Mouse (Mus musculus): ENCODE data around the gene Timm10b. TPM values are rescaled to one million over a fixed set of nuclear protein-coding genes. Genes with fewer than 3 reads are reported as not detected.

Timm10b gene
- total and polyA plus RNA-seq, 2 experiments, result 42.2 to 51.4 TPM

GRCm38 (mm10) chr7:105625397-105625796, 14.5 kb upstream of the Timm10b start:
- 90% methylated on average over 6 of the region's 6 CpGs for WGBS
- Histone ChIP-seq H3K36me3 (ENCODE audit: control insufficient read depth, insufficient read depth, low read length) (peaks cover 16% of the 10 kb centered on the region), H3K79me2 (ENCODE audit: control insufficient read depth, insufficient read depth, low read length) (0 out of 2 replicates have a peak, but pooled peaks cover 3% of the 10 kb centered on the region), H3K27me3 (ENCODE audit: control insufficient read depth, insufficient read depth, low read length) (no peaks in the 10 kb centered on the region), H3K4me1 (ENCODE audit: control insufficient read depth, insufficient read depth, low read length) (peaks cover 2% of the 10 kb centered on the region; the same call in 1 of the 2 replicates), H3K27ac (replicated peaks; ENCODE audit: insufficient read depth, low read depth, low read length) (no peak overlapping the region), H3K4me3 (ENCODE audit: insufficient read depth, low read depth, low read length) (no peak overlapping the region), H3K9ac (ENCODE audit: low read depth, low read length) (no peak overlapping the region)
- TF ChIP-seq POLR2A (IDR thresholded peaks at IDR 0.05; ENCODE audit: extremely low read depth, insufficient read depth, low read length) (no peak), CTCF (IDR thresholded peaks at IDR 0.05; ENCODE audit: low read depth, low read length) (no peak)
- DNase-seq (ENCODE audit: extremely low read depth, low read depth, low spot score), result no peak

- Histone ChIP-seq H3K27me3 (ENCODE audit: control insufficient read depth, insufficient read depth, low read length) (no peaks in the 10 kb centered on the region), H3K36me3 (ENCODE audit: control insufficient read depth, insufficient read depth, low read length) (peaks cover 9% of the 10 kb centered on the region), H3K9ac (ENCODE audit: low read depth, low read length) (no peak overlapping the region), H3K4me1 (ENCODE audit: control insufficient read depth, insufficient read depth, low read length) (peaks cover 5% of the 10 kb centered on the region; the same call in 1 of the 2 replicates), H3K27ac (replicated peaks; ENCODE audit: insufficient read depth, low read depth, low read length) (no peak overlapping the region), H3K4me3 (ENCODE audit: insufficient read depth, low read depth, low read length) (no peak overlapping the region), H3K79me2 (ENCODE audit: control insufficient read depth, insufficient read depth, low read length) (peaks cover 7% of the 10 kb centered on the region; the same call in 1 of the 2 replicates)
- no peak for TF ChIP-seq POLR2A (IDR thresholded peaks at IDR 0.05; ENCODE audit: extremely low read depth, insufficient read depth, low read length)
- no peak for TF ChIP-seq CTCF (IDR thresholded peaks at IDR 0.05; ENCODE audit: low read depth, low read length)
- 32% methylated on average over 3 of the region's 3 CpGs for WGBS
- peak; percentile 29 for DNase-seq (ENCODE audit: extremely low read depth, low read depth, low spot score)
Measured at GRCm38 (mm10) chr7:105628633-105629032, 11.2 kb upstream of the Timm10b start.

- peaks cover 7% of the 10 kb centered on the region; the same call in 1 of the 2 replicates for H3K79me2 ChIP-seq (ENCODE audit: control insufficient read depth, insufficient read depth, low read length)
- TF ChIP-seq CTCF (IDR thresholded peaks at IDR 0.05; ENCODE audit: low read depth, low read length) (no peak), POLR2A (IDR thresholded peaks at IDR 0.05; ENCODE audit: extremely low read depth, insufficient read depth, low read length) (no peak)
- peak overlapping the region; percentile 3; the same call in 1 of the 2 replicates for H3K9ac ChIP-seq (ENCODE audit: low read depth, low read length)
- H3K4me3 ChIP-seq (ENCODE audit: insufficient read depth, low read depth, low read length), result peak overlapping the region; percentile 12; the same call in 1 of the 2 replicates
- DNase-seq (ENCODE audit: extremely low read depth, low read depth, low spot score), result no peak
- H3K27ac ChIP-seq (replicated peaks; ENCODE audit: insufficient read depth, low read depth, low read length), result no peak overlapping the region
- 39% methylated on average over 4 of the region's 4 CpGs for WGBS
- peaks cover 8% of the 10 kb centered on the region; the same call in 1 of the 2 replicates for H3K4me1 ChIP-seq (ENCODE audit: control insufficient read depth, insufficient read depth, low read length)
- H3K27me3 ChIP-seq (ENCODE audit: control insufficient read depth, insufficient read depth, low read length), result no peaks in the 10 kb centered on the region
- H3K36me3 ChIP-seq (ENCODE audit: control insufficient read depth, insufficient read depth, low read length), result peaks cover 2% of the 10 kb centered on the region; the same call in 1 of the 2 replicates
Measured at GRCm38 (mm10) chr7:105632551-105632972, 7.3 kb upstream of the Timm10b start.

GRCm38 (mm10) chr7:105633127-105633800, 6.6 kb upstream of the Timm10b start, which contains the start of gene Trim3:
Gene Trim3, minus strand, starts transcription at chr7:105633571.
- H3K4me1 ChIP-seq (ENCODE audit: control insufficient read depth, insufficient read depth, low read length), result peaks cover 8% of the 10 kb centered on the region; the same call in 1 of the 2 replicates
- WGBS, result under 1% methylated on average over 65 of the region's 71 CpGs
- peaks cover 3% of the 10 kb centered on the region; the same call in 1 of the 2 replicates for H3K79me2 ChIP-seq (ENCODE audit: control insufficient read depth, insufficient read depth, low read length)
- peaks cover 2% of the 10 kb centered on the region; the same call in 1 of the 2 replicates for H3K36me3 ChIP-seq (ENCODE audit: control insufficient read depth, insufficient read depth, low read length)
- H3K27ac ChIP-seq (replicated peaks; ENCODE audit: insufficient read depth, low read depth, low read length), result peak within 1 kb of the TSS; percentile 64
- TF ChIP-seq CTCF (IDR thresholded peaks at IDR 0.05; ENCODE audit: low read depth, low read length), result no peak
- TF ChIP-seq POLR2A (IDR thresholded peaks at IDR 0.05; ENCODE audit: extremely low read depth, insufficient read depth, low read length), result 0 out of 2 replicates have a peak, but pooled peaks have one; percentile 36
- no peaks in the 10 kb centered on the region for H3K27me3 ChIP-seq (ENCODE audit: control insufficient read depth, insufficient read depth, low read length)
- H3K4me3 ChIP-seq (ENCODE audit: insufficient read depth, low read depth, low read length), result peak within 1 kb of the TSS; percentile 86
- peak; percentile 78 for DNase-seq (ENCODE audit: extremely low read depth, low read depth, low spot score)
- H3K9ac ChIP-seq (ENCODE audit: low read depth, low read length), result peak within 1 kb of the TSS; percentile 91

GRCm38 (mm10) chr7:105633801-105634135, 6.1 kb upstream of the Timm10b start:
- H3K27ac ChIP-seq (replicated peaks; ENCODE audit: insufficient read depth, low read depth, low read length), result peak overlapping the region; percentile 64

More at GRCm38 (mm10) chr7:105633801-105634135, 6.1 kb upstream of the Timm10b start:
- DNase-seq (ENCODE audit: extremely low read depth, low read depth, low spot score), result no peak
- peak overlapping the region; percentile 82 for H3K9ac ChIP-seq (ENCODE audit: low read depth, low read length)
- peak overlapping the region; percentile 50 for H3K4me3 ChIP-seq (ENCODE audit: insufficient read depth, low read depth, low read length)
- H3K27me3 ChIP-seq (ENCODE audit: control insufficient read depth, insufficient read depth, low read length), result no peaks in the 10 kb centered on the region
- peaks cover 8% of the 10 kb centered on the region; the same call in 1 of the 2 replicates for H3K4me1 ChIP-seq (ENCODE audit: control insufficient read depth, insufficient read depth, low read length)
- WGBS, result 13% methylated on average over 10 of the region's 10 CpGs
- TF ChIP-seq CTCF (IDR thresholded peaks at IDR 0.05; ENCODE audit: low read depth, low read length) (no peak), POLR2A (IDR thresholded peaks at IDR 0.05; ENCODE audit: extremely low read depth, insufficient read depth, low read length) (no peak)
- H3K36me3 ChIP-seq (ENCODE audit: control insufficient read depth, insufficient read depth, low read length), result peaks cover 2% of the 10 kb centered on the region; the same call in 1 of the 2 replicates
- peaks cover 3% of the 10 kb centered on the region; the same call in 1 of the 2 replicates for H3K79me2 ChIP-seq (ENCODE audit: control insufficient read depth, insufficient read depth, low read length)

Data from liver, adult 2 months (tissue).